Mouse (Mus musculus): ENCODE data around the gene Kntc1.
"Not testable (repeated sequence)": the region's sequence is repeated elsewhere in the genome, so short reads cannot be mapped to it uniquely, and the experiment has no call there.

Gene Kntc1

GRCm38 (mm10) chr5:123749065-123750064, at the start of gene Kntc1, which contains the start of gene Rsrc2:
Gene Kntc1, plus strand, starts transcription at chr5:123749716.
Gene Rsrc2, minus strand, starts transcription at chr5:123749414.
- peak; percentile 99 for DNase-seq

DNA sequence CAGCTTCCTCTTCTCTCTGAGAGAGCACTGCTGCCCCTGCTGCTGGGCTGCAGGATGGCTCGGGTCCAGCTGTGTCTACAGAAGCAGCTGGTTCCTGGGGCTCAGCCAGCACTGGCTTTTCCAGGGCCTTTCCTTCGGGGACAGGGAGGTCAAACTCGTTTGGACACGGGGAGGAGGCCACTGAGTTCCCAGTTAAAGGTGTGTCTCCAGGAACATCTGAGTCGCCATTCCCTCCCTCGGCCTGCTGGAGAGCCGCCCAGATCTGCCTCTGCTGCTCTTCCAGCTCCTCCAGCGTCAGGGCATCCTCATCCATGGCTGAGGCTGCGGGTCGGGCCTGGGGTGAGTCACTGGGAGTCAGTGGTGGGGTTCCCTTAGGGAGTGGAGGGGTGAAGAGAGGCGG, 48.9 kb upstream of the Kntc1 start:
- peak; percentile 60 for DNase-seq

GRCm38 (mm10) chr5:123708598-123708997, 40.9 kb upstream of the Kntc1 start:
- DNase-seq = no peak

DNA sequence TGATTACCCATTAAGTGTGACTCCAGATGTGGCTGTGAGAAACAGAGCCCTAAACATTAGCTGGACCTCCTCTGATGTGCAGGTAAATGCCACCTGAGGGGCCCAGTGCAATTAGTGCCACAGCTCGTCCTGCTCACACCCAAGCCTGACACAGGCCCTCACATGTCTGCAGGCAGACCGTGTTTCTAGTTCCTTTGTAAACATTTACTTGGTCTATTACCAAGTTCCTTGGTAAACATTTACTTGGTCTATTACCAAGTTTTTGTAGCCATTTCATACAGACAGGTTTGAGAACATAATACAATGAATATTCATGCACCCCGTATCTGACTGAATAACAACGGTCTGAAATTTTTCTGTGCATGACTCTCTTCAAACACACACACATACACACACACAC, 39.9 kb upstream of the Kntc1 start:
- peak; percentile 17 for DNase-seq

- DNase-seq = no peak
These were observed 35.7 kb upstream of the Kntc1 start for GRCm38 (mm10) chr5:123713782-123714181.

DNA sequence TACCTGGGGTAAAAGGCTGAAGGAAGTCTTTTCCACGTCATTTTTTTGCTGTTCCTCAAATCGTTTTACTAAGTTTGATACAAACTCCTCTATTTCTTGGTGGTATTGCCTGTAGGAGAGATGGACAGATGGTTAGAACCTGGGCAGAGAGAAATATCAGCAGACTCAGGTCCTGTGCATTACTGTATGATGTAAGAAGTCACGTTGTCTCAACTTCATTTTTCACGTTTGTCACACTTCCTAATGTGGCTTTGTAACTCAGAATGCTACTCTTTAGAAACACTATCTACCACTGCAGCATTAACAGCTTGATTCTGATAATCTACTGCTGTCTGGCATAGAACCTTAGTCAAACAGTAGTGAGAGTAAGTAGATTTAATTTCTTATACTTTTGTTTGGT, 34.9 kb upstream of the Kntc1 start:
- no peak for DNase-seq

- peak; percentile 97 for DNase-seq
These were observed 28.9 kb upstream of the Kntc1 start, which contains the start of gene Zcchc8 for GRCm38 (mm10) chr5:123720328-123721311. Gene Zcchc8, minus strand, starts transcription at chr5:123721100.

DNA sequence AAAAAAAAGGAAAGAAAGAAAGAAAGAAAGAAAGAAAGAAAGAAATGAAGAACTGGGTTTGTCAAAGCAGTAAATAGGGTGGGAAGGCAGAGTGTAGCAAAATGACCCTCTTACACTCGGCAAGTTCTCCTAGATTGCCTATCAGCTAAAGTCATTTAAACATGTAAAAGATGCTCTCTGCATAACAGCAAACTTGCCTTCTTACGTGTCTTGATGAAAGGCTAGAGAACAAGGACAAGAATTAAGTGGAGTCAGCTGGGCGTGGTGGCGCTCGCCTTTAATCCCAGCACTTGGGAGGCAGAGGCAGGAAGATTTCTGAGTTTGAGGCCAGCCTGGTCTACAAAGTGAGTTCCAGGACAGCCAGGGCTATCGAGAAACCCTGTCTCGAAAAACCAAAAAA, 25.7 kb upstream of the Kntc1 start:
- not testable (repeated sequence) for DNase-seq

DNA sequence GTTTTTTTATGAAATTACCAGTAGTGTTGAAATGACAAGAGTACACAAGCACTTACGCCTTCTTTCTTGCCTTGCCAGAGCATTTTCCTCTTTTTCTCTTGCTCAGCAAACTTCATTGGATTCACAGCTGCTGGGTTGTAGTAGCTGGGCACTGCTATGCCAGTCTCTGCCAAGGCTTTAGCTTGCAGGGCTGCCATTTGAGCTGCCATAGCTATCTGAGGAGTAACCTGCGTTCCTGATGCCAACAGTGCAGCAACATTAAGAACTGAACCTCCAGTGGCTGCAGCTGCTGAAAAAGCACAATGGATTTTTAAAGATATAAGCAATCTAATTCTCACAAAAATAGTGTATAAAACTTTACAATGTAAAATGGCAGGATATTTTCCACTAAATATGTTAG, 18.5 kb upstream of the Kntc1 start:
- no peak for DNase-seq

GRCm38 (mm10) chr5:123744358-123744757, 5.2 kb upstream of the Kntc1 start:
- DNase-seq = no peak

DNA sequence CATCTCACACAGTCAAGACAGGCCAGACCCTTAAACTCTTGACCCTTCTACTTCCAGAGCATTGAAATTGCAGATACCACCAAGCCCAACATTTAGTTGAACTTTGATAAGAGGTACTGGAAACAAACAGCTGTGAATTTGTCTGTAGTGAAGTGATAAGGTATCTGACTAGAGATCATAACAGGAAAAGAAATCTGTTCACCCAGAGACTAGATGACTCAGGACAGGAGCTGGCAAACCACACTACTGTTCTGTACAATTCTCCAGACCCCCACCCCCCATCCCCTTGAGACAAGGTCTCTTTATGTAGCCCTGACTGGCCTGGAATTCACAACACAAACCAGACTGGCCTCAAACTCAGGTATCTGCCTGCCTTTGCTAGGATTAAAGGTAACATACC, 3.3 kb upstream of the Kntc1 start:
- DNase-seq = no peak

DNA sequence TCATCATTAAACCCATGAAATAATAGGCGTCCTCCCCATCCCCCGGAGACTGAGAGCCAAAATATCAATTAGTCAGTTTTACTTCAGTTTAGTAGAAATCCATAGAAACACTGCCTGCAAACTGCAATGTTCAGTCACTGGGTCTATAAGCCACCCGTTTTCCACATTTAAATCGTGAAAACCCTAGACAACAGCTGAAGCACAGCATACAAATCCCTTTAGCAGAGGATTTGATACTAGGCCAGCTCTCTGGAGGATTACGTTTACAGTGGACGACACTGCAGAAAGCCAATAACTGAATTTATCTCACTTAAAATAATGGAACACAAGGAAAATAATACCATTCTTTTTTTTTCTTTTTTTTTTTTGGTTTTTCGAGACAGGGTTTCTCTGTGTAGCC, 1.9 kb upstream of the Kntc1 start:
- no peak for DNase-seq

DNA sequence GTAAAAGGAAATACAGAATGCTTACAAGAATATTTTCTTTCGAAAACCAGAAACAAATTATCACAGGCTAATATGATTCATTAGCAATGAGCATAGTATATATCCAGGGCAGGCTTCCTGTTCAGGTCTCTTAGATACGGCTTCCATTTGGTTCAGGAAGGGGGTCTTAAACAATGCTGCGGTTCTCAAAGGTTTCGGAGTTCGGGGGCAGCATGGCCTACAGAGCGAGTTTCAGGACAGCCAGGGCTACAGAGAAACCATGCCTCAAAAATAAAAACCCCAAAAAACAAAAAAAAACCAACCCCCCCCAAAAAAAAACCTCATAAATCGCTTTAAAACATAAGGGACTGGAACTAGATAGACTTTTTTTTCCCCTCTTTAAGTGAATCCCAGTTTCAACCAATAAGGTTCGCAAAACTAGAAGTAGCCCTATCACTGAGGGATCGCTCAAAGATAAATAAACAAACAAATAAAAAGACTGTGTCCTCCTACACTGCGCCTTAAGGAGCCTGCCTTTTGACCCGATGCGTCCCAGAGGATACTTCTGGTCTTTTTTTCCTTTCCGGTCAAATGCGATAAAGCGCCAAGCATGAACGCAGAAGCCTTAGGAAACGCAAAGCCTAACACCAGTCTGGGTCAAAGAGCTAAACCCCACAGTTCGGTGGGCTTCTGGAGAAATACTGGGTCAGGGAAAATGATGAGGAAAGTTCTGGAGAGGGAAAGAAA, 1.0 kb upstream of the Kntc1 start:
- DNase-seq = no peak

GRCm38 (mm10) chr5:123765506-123765905, 16.0 kb downstream of the Kntc1 start:
- DNase-seq = no peak

DNA sequence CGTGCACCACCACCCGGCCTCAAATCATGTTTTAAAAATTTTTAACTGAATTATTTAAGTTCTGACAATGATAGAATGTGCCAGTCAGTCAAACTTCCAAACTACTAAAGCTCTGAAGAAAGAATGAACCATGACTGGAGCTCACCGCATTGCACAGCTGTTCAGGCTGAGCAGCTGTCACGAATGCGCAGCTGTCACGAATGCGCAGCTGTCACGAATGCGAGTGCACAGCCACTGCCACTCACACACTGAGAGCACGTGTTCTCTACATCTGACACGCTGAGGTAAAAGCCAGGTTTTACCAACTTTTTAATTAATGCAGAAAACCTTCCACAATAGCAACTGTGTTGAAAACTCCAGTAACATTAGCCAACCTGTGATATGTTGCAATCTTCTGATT, 16.9 kb downstream of the Kntc1 start:
- not testable (repeated sequence) for DNase-seq

- no peak for DNase-seq
These were observed 23.9 kb downstream of the Kntc1 start for GRCm38 (mm10) chr5:123773441-123773840.

DNA sequence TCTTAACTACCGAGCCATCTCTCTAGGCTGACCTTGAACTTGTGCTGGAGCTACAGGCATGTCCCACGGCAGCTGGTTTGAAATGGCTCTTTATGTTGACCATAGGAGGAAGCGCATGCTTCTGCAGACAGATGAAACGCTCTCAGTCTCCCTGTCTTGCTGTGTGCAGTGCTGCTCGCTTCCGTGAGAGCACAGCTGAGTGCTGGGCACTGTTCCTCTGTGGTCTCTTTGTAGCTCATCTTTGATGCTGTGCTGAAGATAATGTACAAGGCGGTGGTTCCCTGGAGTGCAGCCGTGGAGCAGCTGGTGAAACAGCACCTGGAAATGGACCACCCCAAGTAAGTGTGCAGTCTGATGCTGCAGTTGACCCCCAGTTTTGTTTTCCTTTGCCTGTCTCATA, 31.2 kb downstream of the Kntc1 start:
- DNase-seq = no peak

DNA sequence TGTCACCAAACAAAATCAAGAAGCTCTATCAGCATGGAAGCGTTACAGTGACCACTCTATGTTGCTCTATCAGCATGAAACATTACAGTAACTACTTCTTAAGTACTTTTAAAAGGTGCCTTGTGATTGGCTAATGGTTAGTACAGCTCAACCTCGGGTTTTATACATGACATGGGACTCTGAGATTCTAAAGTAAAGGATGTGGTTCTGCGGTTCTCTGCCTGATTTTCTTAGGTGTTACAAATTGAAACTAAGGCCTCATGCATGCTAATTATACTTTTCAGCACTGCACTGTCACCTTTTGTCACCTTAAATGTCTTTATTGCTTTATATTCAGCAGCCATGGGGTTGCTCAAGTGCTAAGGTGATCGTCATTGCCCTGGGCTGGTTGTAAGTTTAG, 32.3 kb downstream of the Kntc1 start:
- DNase-seq = no peak

DNA sequence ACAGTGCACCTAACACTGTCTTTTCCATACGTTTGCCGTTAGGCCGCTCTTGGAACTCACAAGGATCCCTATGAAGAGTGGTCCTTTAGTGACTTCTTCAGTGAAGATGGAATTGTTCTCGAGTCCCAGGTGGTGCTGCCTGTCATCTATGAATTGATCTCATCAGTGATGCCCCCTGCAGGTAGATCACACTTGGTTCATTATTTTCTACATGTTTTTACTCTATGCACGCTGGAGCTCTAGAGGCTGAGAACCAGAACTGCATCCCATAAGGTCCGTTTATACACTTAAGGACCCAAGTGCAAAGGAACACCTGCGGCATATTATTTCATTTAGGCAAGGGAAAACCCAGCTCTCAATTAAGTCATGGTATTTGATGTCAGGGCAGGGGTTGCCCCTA, 39.5 kb downstream of the Kntc1 start:
- DNase-seq = no peak

DNA sequence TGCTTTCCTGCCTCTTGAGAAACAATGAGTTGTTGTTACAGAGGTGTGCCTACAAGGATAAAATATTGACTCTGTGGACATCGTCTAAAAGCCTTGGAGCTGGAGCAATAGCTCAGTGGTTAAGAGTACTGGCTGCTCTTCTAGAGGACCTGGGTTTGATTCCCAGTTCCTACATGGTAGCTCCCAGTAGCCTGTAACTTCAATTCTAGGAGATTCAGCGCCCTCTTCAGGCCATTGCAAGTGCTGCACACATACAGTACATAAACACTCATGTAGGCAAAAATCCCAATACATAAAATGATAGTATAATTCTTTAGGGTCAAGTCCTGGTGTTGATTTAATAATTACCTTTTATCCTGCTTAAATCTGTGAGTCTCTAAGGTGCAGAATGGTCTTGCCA, 43.6 kb downstream of the Kntc1 start:
- no peak for DNase-seq

DNA sequence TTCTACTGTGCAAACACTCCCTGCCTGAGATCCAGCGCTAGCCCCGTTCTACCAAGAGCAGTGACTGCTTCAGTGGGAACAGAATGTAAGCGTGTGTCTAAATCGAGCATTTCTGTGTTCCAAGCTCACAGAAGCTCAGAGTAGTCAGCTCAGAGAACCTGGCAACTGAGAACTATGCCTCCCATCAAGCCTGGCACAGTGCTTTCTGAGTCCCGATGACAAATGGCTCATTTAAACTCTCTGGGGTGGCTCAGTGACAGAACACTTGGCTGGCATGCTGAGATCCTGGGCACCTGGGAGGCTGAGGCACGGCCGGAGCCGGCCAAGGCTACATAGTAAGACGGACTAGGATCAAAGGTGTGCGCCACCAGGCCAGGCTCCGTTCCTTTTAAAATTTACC, 56.8 kb downstream of the Kntc1 start:
- DNase-seq = peak; percentile 29

DNA sequence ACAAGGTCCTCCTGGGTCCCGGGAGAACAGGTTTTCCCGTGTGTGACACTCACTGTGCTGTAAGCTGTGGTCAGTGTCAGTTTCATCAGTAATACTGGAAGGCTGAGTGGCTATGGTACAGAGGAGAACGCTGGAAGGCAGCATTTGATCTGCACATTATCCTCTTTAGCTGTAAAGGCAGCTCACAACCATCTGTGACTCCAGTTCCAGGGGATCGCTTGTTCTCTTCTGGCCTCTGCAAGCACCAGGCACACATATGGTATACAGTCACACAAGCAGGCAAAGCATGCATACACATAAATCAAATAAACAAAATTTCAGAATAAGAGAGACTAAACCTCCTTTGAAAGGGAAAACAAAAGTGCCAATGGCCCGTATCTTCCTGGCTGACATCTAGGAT, 59.0 kb downstream of the Kntc1 start:
- no peak for DNase-seq

DNA sequence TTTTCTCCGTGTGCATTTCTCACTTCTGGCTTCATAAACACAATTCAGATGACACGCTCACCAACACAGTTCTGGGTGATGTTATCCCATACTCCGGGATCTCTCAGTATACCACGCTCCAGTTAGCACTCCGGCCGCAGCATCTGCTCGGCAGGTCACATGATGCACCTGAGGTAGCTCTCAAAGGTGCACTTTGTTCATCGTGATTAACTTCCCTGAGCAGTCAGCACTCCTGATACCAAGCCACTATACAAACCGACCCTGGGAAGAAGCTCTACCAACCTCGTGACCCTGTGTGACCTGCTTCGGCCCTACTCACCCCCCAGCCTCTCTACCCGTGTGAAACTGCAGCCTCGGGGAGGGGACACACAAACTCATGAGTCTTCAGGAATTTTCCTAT, 59.6 kb downstream of the Kntc1 start:
- DNase-seq = peak; percentile 43
